Mouse (Mus musculus) lung, embryonic 15.5 days (tissue): ENCODE data around the gene Zfp512b. TPM values are rescaled to one million over a fixed set of nuclear protein-coding genes. Genes with fewer than 3 reads are reported as not detected.

Source experiments
- ATAC-seq: fragments of 200-750 bp; cut with Nextera tagmentation; 2 replicates; pipeline ENCODE4 v1.8.0; 2017; ENCODE audit warnings: moderate number of reproducible peaks, borderline replicate concordance; ENCODE audit not compliant: low FRiP score, low TSS enrichment; ENCODE audit errors: extremely low read depth
- H3K27ac ChIP-seq: fragments of 300-500 bp; sonication (generic); 2 replicates; pipeline ENCODE4 v1.5.1; 2015; ENCODE audit warnings: moderate library complexity, mild to moderate bottlenecking, inconsistent platforms
- H3K27me3 ChIP-seq: fragments of 300-500 bp; sonication (generic); 2 replicates; pipeline ENCODE4 v1.6.1; 2015; ENCODE audit warnings: inconsistent platforms
- H3K36me3 ChIP-seq: fragments of 300-500 bp; sonication (generic); 2 replicates; pipeline ENCODE4 v1.6.1; 2015; ENCODE audit warnings: inconsistent platforms
- H3K4me1 ChIP-seq: fragments of 300-500 bp; sonication (generic); 2 replicates; pipeline ENCODE4 v1.6.1; 2015; ENCODE audit warnings: inconsistent platforms
- H3K4me2 ChIP-seq: fragments of 300-500 bp; sonication (generic); 2 replicates; pipeline ENCODE4 v1.6.1; 2015; ENCODE audit warnings: inconsistent platforms, mild to moderate bottlenecking, moderate library complexity
- H3K4me3 ChIP-seq: fragments of 300-500 bp; sonication (generic); 2 replicates; pipeline ENCODE4 v1.5.1; 2015; ENCODE audit warnings: mild to moderate bottlenecking, inconsistent platforms
- H3K9ac ChIP-seq: fragments of 300-500 bp; sonication (generic); 2 replicates; pipeline ENCODE4 v1.6.1; 2015; ENCODE audit warnings: inconsistent platforms
- H3K9me3 ChIP-seq: fragments of 300-500 bp; sonication (generic); 2 replicates; pipeline ENCODE4 v1.6.1; 2016; ENCODE audit warnings: inconsistent platforms
- WGBS: fragments of 180-500 bp; shearing (Covaris S2); methylation state at CpG from one replicate; pipeline ENCODE4 v1.1.7; 2015; 5-methylcytosine and 5-hydroxymethylcytosine counted together
- polyA plus RNA-seq: library from polyadenylated mRNA; unstranded; fragments of >200 nt; fragmentation: Nextera tagmentation; extraction: Ambion mirVana; gene quantifications from 2 replicates; pipeline ENCODE4 v1.2.1, GENCODE M21; 2015

Zfp512b gene
- polyA plus RNA-seq, 1 experiment from 2014 or later, result 52.3 TPM

DNA sequence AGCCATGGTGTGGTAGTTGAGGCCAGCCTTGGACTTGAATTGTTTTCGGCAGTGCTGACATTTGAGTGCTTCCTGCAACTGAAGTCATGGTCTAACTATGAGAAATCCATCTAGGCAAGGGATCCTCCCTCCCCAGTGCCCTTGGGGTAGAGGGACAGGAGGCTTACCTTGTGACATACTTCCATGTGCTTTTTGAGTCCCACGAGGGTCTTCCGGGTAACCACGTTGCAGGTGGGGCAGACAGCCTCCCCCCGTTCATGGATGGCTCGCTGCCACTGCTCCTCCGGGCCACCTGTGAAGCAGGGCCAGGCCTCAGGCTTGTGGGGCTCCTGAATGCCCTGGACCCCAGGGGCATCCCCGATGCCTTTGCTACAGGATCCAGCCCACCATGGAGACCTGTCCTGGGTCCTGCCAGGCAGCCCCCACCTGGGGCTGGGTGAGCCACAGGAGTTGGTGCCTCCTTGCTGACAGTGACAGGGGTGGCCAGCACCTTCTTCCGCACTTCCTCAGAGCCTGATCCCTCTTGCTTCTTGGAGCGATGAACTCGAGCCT is 4.3 kb downstream of the Zfp512b start:
- peaks cover 73% of the 10 kb centered on the region for H3K36me3 ChIP-seq
- no peak overlapping the region for H3K9ac ChIP-seq
- H3K4me3 ChIP-seq, result no peak overlapping the region
- no peak for ATAC-seq
- no peaks in the 10 kb centered on the region for H3K9me3 ChIP-seq
- H3K4me2 ChIP-seq, result no peak overlapping the region
- peaks cover 11% of the 10 kb centered on the region for H3K4me1 ChIP-seq
- 87% methylated on average over 11 of the region's 11 CpGs for WGBS
- H3K27me3 ChIP-seq, result no peaks in the 10 kb centered on the region
- no peak overlapping the region for H3K27ac ChIP-seq

DNA sequence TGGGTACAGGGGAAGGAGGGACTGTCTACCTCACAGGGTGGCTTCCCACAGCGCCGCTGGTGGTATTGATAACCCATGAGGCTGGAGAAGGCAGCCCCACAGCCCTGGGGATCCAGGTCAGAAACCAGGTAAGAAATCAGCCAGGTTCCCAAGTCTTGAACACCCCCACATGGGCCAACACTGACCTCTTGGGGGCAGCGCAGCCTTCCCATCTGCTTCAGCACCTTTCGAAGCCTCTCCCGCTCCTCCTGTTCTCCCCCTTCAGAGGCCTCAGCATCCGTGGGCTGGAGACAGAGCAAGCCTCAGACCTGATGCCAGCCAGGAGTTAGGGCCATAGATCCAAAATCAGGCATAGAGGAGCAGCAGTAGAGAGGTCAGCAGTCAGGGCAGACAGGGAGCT is 4.8 kb downstream of the Zfp512b start:
- Histone ChIP-seq H3K4me3 (no peak overlapping the region), H3K36me3 (peaks cover 75% of the 10 kb centered on the region), H3K27ac (no peak overlapping the region), H3K9me3 (no peaks in the 10 kb centered on the region), H3K4me2 (no peak overlapping the region), H3K4me1 (peaks cover 11% of the 10 kb centered on the region), H3K9ac (no peak overlapping the region), H3K27me3 (no peaks in the 10 kb centered on the region)
- no peak for ATAC-seq
- 90% methylated on average over 6 of the region's 6 CpGs for WGBS

DNA sequence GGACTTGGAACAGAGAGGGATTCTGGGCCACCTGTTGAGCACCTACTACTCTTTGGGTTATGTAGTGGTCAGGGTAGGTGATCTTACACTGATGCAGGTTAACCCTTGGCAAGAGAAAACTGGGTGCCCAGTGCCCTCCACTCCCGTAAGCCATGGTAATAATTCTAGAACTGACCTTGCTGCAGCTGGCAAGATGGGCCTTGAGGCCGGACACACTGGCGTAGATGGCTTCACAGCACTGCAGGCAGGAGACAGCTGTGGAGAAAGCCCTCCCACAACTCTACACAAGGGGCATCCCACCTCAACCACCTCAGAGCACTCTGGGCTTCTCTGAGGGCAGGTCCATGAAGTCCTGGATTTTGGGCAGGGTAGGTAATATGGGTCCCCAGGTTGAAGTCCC is 6.5 kb downstream of the Zfp512b start:
- WGBS, result 95% methylated on average over 3 of the region's 3 CpGs
- Histone ChIP-seq H3K27ac (no peak overlapping the region), H3K36me3 (peaks cover 75% of the 10 kb centered on the region), H3K4me3 (no peak overlapping the region), H3K9me3 (no peaks in the 10 kb centered on the region), H3K4me2 (no peak overlapping the region), H3K4me1 (peaks cover 11% of the 10 kb centered on the region), H3K27me3 (no peaks in the 10 kb centered on the region), H3K9ac (no peak overlapping the region)
- no peak for ATAC-seq

GRCm38 (mm10) chr2:181585506-181585905 is 7.1 kb downstream of the Zfp512b start:
- H3K27me3 ChIP-seq, result no peaks in the 10 kb centered on the region
- H3K4me1 ChIP-seq, result peaks cover 10% of the 10 kb centered on the region
- H3K4me2 ChIP-seq, result no peak overlapping the region
- no peak overlapping the region for H3K9ac ChIP-seq
- 85% methylated on average over 5 of the region's 5 CpGs for WGBS
- H3K27ac ChIP-seq, result no peak overlapping the region
- no peak overlapping the region for H3K4me3 ChIP-seq
- ATAC-seq, result no peak
- no peaks in the 10 kb centered on the region for H3K9me3 ChIP-seq
- H3K36me3 ChIP-seq, result peaks cover 73% of the 10 kb centered on the region

GRCm38 (mm10) chr2:181584411-181584942 is 8.1 kb downstream of the Zfp512b start, which contains the start of gene Uckl1:
Gene Uckl1, minus strand, starts transcription at chr2:181584892.
- no peaks in the 10 kb centered on the region for H3K27me3 ChIP-seq
- 83% methylated on average over 4 of the region's 4 CpGs for WGBS
- no peak within 1 kb of the TSS for H3K4me2 ChIP-seq
- H3K9me3 ChIP-seq, result no peaks in the 10 kb centered on the region
- H3K4me1 ChIP-seq, result peaks cover 19% of the 10 kb centered on the region
- no peak within 1 kb of the TSS for H3K27ac ChIP-seq
- peaks cover 63% of the 10 kb centered on the region for H3K36me3 ChIP-seq
- H3K4me3 ChIP-seq, result no peak within 1 kb of the TSS
- ATAC-seq, result no peak
- H3K9ac ChIP-seq, result no peak within 1 kb of the TSS

GRCm38 (mm10) chr2:181583460-181584257 is 8.9 kb downstream of the Zfp512b start:
- Histone ChIP-seq H3K36me3 (peaks cover 55% of the 10 kb centered on the region), H3K4me2 (no peak overlapping the region), H3K27me3 (no peaks in the 10 kb centered on the region), H3K9ac (no peak overlapping the region), H3K27ac (no peak overlapping the region), H3K4me3 (no peak overlapping the region), H3K9me3 (no peaks in the 10 kb centered on the region), H3K4me1 (peaks cover 22% of the 10 kb centered on the region)
- WGBS, result 80% methylated on average over 3 of the region's 3 CpGs
- ATAC-seq, result no peak

GRCm38 (mm10) chr2:181582939-181583338 is 9.7 kb downstream of the Zfp512b start:
- Histone ChIP-seq H3K9ac (no peak overlapping the region), H3K27me3 (no peaks in the 10 kb centered on the region), H3K4me1 (peaks cover 22% of the 10 kb centered on the region), H3K4me2 (no peak overlapping the region), H3K4me3 (no peak overlapping the region), H3K9me3 (no peaks in the 10 kb centered on the region), H3K27ac (no peak overlapping the region), H3K36me3 (peaks cover 48% of the 10 kb centered on the region)
- no peak for ATAC-seq
- WGBS, result 57% methylated on average over 1 of the region's 1 CpGs

- H3K4me2 ChIP-seq, result peak overlapping the region; percentile 94
- no peak overlapping the region for H3K27ac ChIP-seq
- H3K27me3 ChIP-seq, result no peaks in the 10 kb centered on the region
- peaks cover 22% of the 10 kb centered on the region for H3K4me1 ChIP-seq
- 76% methylated on average over 2 of the region's 2 CpGs for WGBS
- H3K9ac ChIP-seq, result no peak overlapping the region
- H3K36me3 ChIP-seq, result peaks cover 43% of the 10 kb centered on the region
- H3K4me3 ChIP-seq, result peak overlapping the region; percentile 88
- ATAC-seq, result no peak
- no peaks in the 10 kb centered on the region for H3K9me3 ChIP-seq
Observed at GRCm38 (mm10) chr2:181582358-181582757, 10.2 kb downstream of the Zfp512b start.

DNA sequence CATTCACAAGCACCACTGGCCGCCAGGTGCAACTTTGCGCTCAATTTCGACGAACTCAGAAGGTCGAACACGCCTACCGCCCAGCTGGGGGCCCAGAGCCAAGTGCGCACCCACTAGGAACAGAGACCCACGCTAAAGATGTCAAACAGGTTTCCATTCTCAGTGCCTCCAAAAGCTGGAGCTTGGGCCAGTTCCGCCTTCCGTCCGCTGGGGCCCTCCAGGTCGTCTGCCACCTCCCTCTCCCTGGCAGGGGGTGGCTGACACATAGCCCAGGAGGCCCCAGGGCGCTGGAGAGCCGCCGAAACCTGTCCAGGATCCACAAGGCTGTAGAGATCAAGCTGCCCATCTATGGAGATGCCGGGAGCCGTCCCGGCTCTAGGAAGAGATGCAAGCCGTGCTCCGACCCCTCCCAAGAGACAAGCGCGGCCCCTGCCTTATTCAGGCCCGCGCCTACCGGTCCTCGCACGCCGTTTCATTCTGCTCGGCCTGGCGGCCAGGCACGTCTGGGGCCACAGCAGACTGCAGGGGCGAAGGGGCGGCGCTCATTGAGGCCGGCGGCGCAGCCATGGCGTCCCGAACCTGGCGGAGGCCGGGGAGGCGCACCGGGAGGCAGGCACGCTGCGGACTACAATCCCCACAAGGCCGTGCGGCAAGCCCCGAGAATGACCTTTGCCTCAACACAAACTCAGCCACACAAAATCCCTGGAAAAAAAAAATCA is 11.0 kb downstream of the Zfp512b start:
- Histone ChIP-seq H3K4me2 (peak overlapping the region; percentile 94), H3K27ac (peak overlapping the region; percentile 94), H3K9me3 (no peaks in the 10 kb centered on the region), H3K4me3 (peak overlapping the region; percentile 88), H3K4me1 (peaks cover 22% of the 10 kb centered on the region), H3K27me3 (no peaks in the 10 kb centered on the region), H3K36me3 (peaks cover 35% of the 10 kb centered on the region), H3K9ac (peak overlapping the region; percentile 91)
- under 1% methylated on average over 49 of the region's 49 CpGs for WGBS
- peak; percentile 87 for ATAC-seq

DNA sequence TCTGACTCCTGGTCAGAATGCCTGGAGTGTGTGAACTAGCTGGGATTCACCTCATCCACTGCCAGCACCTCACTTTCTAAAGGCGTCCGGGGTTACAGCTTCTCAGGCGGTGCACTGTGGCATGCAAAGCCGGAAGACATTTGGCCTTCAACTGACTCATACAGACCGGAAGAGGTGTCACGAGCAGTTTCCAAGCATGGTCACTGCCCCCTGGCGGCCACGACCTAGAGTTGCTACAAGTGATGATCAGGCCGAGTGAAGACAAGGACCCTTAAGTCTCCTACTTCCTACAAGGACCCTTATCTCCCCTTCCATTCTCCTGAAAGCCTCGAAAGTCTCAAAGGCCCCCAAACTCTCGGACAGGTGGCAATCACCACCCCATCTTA is 11.6 kb downstream of the Zfp512b start:
- ATAC-seq, result peak; percentile 78
- H3K36me3 ChIP-seq, result peaks cover 29% of the 10 kb centered on the region
- peak overlapping the region; percentile 91 for H3K9ac ChIP-seq
- peaks cover 22% of the 10 kb centered on the region for H3K4me1 ChIP-seq
- H3K27ac ChIP-seq, result peak overlapping the region; percentile 94
- peak overlapping the region; percentile 88 for H3K4me3 ChIP-seq
- WGBS, result 0% methylated on average over 11 of the region's 11 CpGs
- H3K9me3 ChIP-seq, result no peaks in the 10 kb centered on the region
- no peaks in the 10 kb centered on the region for H3K27me3 ChIP-seq
- H3K4me2 ChIP-seq, result peak overlapping the region; percentile 94

- no peak for ATAC-seq
- WGBS, result 71% methylated on average over 5 of the region's 5 CpGs
Observed at GRCm38 (mm10) chr2:181580131-181580772, 12.4 kb downstream of the Zfp512b start.

More at GRCm38 (mm10) chr2:181580131-181580772, 12.4 kb downstream of the Zfp512b start:
- Histone ChIP-seq H3K4me3 (peak overlapping the region; percentile 88), H3K36me3 (peaks cover 22% of the 10 kb centered on the region), H3K4me1 (peaks cover 22% of the 10 kb centered on the region), H3K27ac (peak overlapping the region; percentile 94; the same call in 1 of the 2 replicates), H3K9ac (peak overlapping the region; percentile 91), H3K4me2 (peak overlapping the region; percentile 94), H3K27me3 (no peaks in the 10 kb centered on the region), H3K9me3 (no peaks in the 10 kb centered on the region)
